Mouse (Mus musculus) CH12.LX (cell line): Measurements from ENCODE around the gene Tmco4.
A peak's percentile ranks its signal among the peaks of the same experiment; 100 is the strongest.

Experiments used
- BHLHE40 ChIP-seq: IDR thresholded peaks from 2 replicates; pipeline ENCODE4 v1.6.1; 2011; ENCODE audit warnings: mild to moderate bottlenecking, low read depth, low read length, improper control_type of control experiment
- CTCF ChIP-seq, 2 experiments: IDR thresholded peaks in 1 of 2; conservative IDR thresholded peaks in 1 of 2; 2 replicates each; pipeline ENCODE4 v1.5.1; 2011 to 2012; ENCODE audit warnings: low read depth in 2 of 2, low read length in 2 of 2, improper control_type of control experiment in 1 of 2, inconsistent platforms in 1 of 2, mild to moderate bottlenecking in 1 of 2, moderate library complexity in 1 of 2
- ELF1 ChIP-seq: IDR thresholded peaks from 2 replicates; pipeline ENCODE4 v1.6.1; 2014; ENCODE audit warnings: low read depth, mild to moderate bottlenecking, inconsistent platforms, low read length, improper control_type of control experiment
- EP300 ChIP-seq: IDR thresholded peaks from 2 replicates; pipeline ENCODE4 v1.6.1; 2011; ENCODE audit warnings: low read length, improper control_type of control experiment
- GABPA ChIP-seq: IDR thresholded peaks from 2 replicates; pipeline ENCODE4 v1.6.1; 2012; ENCODE audit warnings: low read depth, low read length, improper control_type of control experiment, inconsistent platforms; ENCODE audit not compliant: insufficient replicate concordance
- HCFC1 ChIP-seq: IDR thresholded peaks from 2 replicates; pipeline ENCODE4 v1.6.1; 2012; ENCODE audit warnings: low read depth, mild to moderate bottlenecking, inconsistent platforms, low read length, improper control_type of control experiment
- KAT2A ChIP-seq: IDR thresholded peaks from 2 replicates; pipeline ENCODE4 v1.6.1; 2012; ENCODE audit warnings: low read length, improper control_type of control experiment, inconsistent platforms; ENCODE audit not compliant: insufficient replicate concordance
- MAZ ChIP-seq: IDR thresholded peaks from 2 replicates; pipeline ENCODE4 v1.6.1; 2012; ENCODE audit warnings: low read depth, mild to moderate bottlenecking, inconsistent platforms, low read length, improper control_type of control experiment, moderate library complexity
- MXI1 ChIP-seq: IDR thresholded peaks from 2 replicates; pipeline ENCODE4 v1.6.1; 2011; ENCODE audit warnings: mild to moderate bottlenecking, low read depth, low read length, improper control_type of control experiment
- NRF1 ChIP-seq: IDR thresholded peaks from 2 replicates; pipeline ENCODE4 v1.6.1; 2014; ENCODE audit warnings: low read depth, mild to moderate bottlenecking, inconsistent platforms, low read length, improper control_type of control experiment, moderate library complexity
- POLR2A ChIP-seq: IDR thresholded peaks from 2 replicates; pipeline ENCODE4 v1.6.1; 2011; ENCODE audit warnings: low read depth, mild to moderate bottlenecking, improper control_type of control experiment, low read length
- POLR2AphosphoS2 ChIP-seq: IDR thresholded peaks from 2 replicates; pipeline ENCODE4 v1.6.1; 2011; ENCODE audit warnings: low read depth, low read length, improper control_type of control experiment
- UBTF ChIP-seq: IDR thresholded peaks from 2 replicates; pipeline ENCODE4 v1.6.1; 2012; ENCODE audit warnings: low read depth, mild to moderate bottlenecking, inconsistent platforms, low read length, improper control_type of control experiment, moderate library complexity
- USF1 ChIP-seq: IDR thresholded peaks from 2 replicates; pipeline ENCODE4 v1.6.1; 2014; ENCODE audit warnings: low read depth, mild to moderate bottlenecking, inconsistent platforms, low read length, improper control_type of control experiment

GRCm38 (mm10) chr4:138972139-138972826, 405 bp upstream of the Tmco4 start:
- TF ChIP-seq GABPA (no peak), POLR2A (peak; percentile 62), CTCF (conservative IDR thresholded peaks at IDR 0.05 in 1 of 2, IDR thresholded peaks at IDR 0.05 in 1 of 2; ENCODE audit: low read depth in 2 of 2, low read length in 2 of 2) (peak in 1 of 2 experiments; percentile 37; a peak in 2 of 4 replicates), KAT2A (0 out of 2 replicates have a peak, but pooled peaks have one; percentile 20), EP300 (no peak), ELF1 (no peak), NRF1 (0 out of 2 replicates have a peak, but pooled peaks have one; percentile 14), MXI1 (no peak; the same call in 1 of the 2 replicates), BHLHE40 (0 out of 2 replicates have a peak, but pooled peaks have one; percentile 23), HCFC1 (no peak), MAZ (no peak), USF1 (peak; percentile 76), POLR2AphosphoS2 (no peak), UBTF (no peak)
